Mouse (Mus musculus): ENCODE results near the gene Kdelc2.

The Kdelc2 gene

GRCm38 (mm10) chr9:53383951-53384866 is at the start of gene Kdelc2:
Gene Kdelc2 (plus strand): TSS chr9:53384025.
- DNase-seq (ENCODE audit: low spot score in 2 of 2): peak; percentile 73 to 87

- no peak for DNase-seq (ENCODE audit: low spot score in 2 of 2)
These were observed 48.7 kb upstream of the Kdelc2 start for GRCm38 (mm10) chr9:53335131-53335530.

GRCm38 (mm10) chr9:53339603-53340002 is 44.2 kb upstream of the Kdelc2 start:
- DNase-seq (ENCODE audit: low spot score in 2 of 2): no peak

- no peak for DNase-seq (ENCODE audit: low spot score in 2 of 2)
These were observed 43.4 kb upstream of the Kdelc2 start for GRCm38 (mm10) chr9:53340328-53340916.

GRCm38 (mm10) chr9:53340969-53341368 is 42.9 kb upstream of the Kdelc2 start:
- peak in 1 of 2 experiments; percentile 18 for DNase-seq (ENCODE audit: low spot score in 2 of 2)

GRCm38 (mm10) chr9:53341981-53342380 is 41.8 kb upstream of the Kdelc2 start:
- no peak for DNase-seq (ENCODE audit: low spot score in 2 of 2)

- peak in 1 of 2 experiments; percentile 56 for DNase-seq (ENCODE audit: low spot score in 2 of 2)
These were observed 39.0 kb upstream of the Kdelc2 start for GRCm38 (mm10) chr9:53344646-53345432.

- no peak for DNase-seq (ENCODE audit: low spot score in 2 of 2)
These were observed 38.1 kb upstream of the Kdelc2 start for GRCm38 (mm10) chr9:53345728-53346127.

GRCm38 (mm10) chr9:53346402-53346801 is 37.4 kb upstream of the Kdelc2 start:
- DNase-seq (ENCODE audit: low spot score in 2 of 2): no peak

GRCm38 (mm10) chr9:53349211-53349610 is 34.6 kb upstream of the Kdelc2 start:
- DNase-seq (ENCODE audit: low spot score in 2 of 2): no peak

GRCm38 (mm10) chr9:53350331-53350730 is 33.5 kb upstream of the Kdelc2 start:
- no peak for DNase-seq (ENCODE audit: low spot score in 2 of 2)

- DNase-seq (ENCODE audit: low spot score in 2 of 2): no peak
These were observed 31.9 kb upstream of the Kdelc2 start for GRCm38 (mm10) chr9:53351899-53352298.

GRCm38 (mm10) chr9:53353161-53353560 is 30.7 kb upstream of the Kdelc2 start:
- no peak for DNase-seq (ENCODE audit: low spot score in 2 of 2)

GRCm38 (mm10) chr9:53356219-53357155 is 27.3 kb upstream of the Kdelc2 start:
- DNase-seq (ENCODE audit: low spot score in 2 of 2): no peak

GRCm38 (mm10) chr9:53371339-53371738 is 12.5 kb upstream of the Kdelc2 start:
- no peak for DNase-seq (ENCODE audit: low spot score in 2 of 2)

GRCm38 (mm10) chr9:53375907-53376306 is 7.9 kb upstream of the Kdelc2 start:
- DNase-seq (ENCODE audit: low spot score in 2 of 2): no peak

GRCm38 (mm10) chr9:53376820-53377219 is 7.0 kb upstream of the Kdelc2 start:
- no peak for DNase-seq (ENCODE audit: low spot score in 2 of 2)

GRCm38 (mm10) chr9:53377597-53377996 is 6.2 kb upstream of the Kdelc2 start:
- no peak for DNase-seq (ENCODE audit: low spot score in 2 of 2)

GRCm38 (mm10) chr9:53378171-53378570 is 5.7 kb upstream of the Kdelc2 start:
- no peak for DNase-seq (ENCODE audit: low spot score in 2 of 2)

- DNase-seq (ENCODE audit: low spot score in 2 of 2): no peak
These were observed 3.2 kb upstream of the Kdelc2 start for GRCm38 (mm10) chr9:53380595-53380994.

GRCm38 (mm10) chr9:53381113-53381615 is 2.7 kb upstream of the Kdelc2 start:
- DNase-seq (ENCODE audit: low spot score in 2 of 2): no peak
